Mouse (Mus musculus) CD4-positive helper T cell, adult 2 months (primary cell): ENCODE results near the gene Mest.

ENCODE experiments used
- DNase-seq: peaks from one replicate; pipeline ENCODE4 v3.0.0-alpha.2; 2012; ENCODE audit warnings: low read depth, missing footprints, low spot score

The Mest gene

DNA sequence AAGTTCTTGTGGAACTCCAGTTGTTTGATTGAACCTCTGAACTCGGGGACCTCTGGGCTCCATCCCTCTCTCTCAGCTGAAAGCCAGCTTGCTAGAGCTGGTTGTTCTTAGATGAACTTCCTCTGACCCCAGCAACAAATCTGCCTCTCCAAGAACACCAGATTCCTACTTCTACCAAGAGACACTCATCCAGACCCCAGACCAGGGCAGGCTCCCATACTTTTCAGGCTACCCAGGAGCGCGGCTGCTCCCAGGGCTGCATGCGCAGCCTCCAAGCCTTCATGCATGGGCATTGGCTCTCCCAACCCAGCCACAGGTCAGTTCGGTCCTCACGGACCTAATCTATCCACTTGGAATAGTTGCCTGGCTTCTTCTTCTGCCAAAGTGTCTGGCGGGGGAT lies at the start of gene Mest:
TSS of gene Mest (plus strand) at position 217 of the 400 bp plus-strand sequence.
- no peak for DNase-seq

DNA sequence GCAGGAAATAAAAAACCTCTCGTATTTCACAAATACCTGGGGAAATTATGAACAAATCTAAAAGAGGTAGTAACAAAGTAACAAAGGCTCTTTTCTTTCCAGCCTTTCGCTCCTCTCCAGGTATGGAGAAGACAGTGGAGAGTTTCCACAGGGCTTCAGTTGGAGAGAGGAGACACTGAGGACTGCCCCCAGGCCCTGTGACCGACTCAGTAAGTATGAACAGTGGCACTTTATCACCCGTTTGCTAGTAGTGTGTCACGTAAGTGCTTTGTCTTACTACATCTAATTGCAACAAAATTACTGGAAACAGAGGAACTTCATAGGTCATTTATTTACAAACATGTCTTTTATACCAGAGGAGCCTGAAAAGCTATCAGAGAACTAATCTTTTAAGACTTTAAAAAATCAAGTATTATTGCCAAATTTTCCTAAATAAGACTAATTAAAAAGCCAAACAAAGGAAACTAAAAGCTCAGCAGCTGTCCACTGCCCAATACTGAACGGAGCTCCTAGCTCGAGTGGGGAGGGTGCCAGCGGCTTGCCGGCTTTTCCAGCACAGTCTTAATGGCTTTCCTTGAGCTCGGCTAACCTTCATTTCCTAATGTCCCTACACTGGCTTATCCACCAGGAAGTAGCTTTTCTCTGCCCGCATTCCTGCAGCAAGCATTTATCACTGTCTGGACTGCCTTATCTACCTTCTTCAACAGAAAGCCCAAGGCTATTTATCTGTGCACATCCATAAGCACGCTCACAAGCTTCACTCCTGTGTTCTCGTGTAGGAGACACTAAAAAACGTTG lies 49.4 kb upstream of the Mest start:
- DNase-seq = no peak

DNA sequence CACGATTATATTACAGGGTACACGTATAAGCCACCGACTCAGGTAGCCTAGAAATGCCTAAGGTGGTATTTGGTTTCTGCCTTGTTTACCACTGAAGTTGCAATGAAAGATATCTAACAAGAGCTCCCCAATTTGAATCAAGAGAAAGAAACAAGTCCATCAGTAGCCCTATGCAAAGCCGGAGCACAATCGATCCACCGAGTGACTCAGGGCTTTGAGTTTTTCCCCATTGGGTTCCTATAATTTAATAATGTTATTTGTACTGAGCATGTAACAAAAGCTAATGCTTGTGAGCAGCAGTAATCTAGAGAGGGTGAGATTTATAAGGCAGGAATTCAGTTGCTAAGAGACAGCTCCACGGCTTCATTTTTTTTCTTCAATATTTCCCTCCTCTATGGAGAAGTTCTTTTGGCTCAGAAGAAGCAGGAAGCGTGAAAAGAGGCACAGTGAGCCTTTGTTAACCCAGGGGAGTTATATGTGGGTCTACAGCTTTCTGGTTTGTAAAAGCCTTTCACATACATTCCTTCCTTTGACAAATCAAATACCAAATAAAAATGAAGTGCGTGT lies 48.5 kb upstream of the Mest start:
- DNase-seq = no peak

DNA sequence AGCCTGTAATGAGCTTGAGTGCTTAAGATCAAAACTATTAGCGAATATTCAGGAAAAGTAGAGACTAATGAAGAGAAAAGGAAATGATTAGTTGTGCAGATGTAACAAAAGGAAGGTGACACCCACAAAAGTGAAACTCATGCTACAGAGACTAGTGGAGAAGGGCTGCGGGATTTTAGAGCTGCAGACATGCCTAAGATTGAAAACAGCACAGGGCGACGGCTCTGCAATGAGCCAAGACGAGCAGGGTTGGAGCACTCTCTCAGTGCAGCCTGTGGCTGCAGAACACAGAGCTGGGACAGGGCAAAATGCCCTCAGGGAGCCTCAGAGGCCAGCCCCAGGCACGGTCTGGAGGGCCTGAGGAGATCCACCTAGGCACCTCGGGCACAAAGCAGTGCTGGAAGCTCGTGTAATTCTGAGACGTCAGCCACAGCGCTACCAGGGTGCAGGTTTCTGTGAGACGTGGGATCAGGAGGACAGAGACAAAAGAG lies 48.0 kb upstream of the Mest start:
- no peak for DNase-seq

DNA sequence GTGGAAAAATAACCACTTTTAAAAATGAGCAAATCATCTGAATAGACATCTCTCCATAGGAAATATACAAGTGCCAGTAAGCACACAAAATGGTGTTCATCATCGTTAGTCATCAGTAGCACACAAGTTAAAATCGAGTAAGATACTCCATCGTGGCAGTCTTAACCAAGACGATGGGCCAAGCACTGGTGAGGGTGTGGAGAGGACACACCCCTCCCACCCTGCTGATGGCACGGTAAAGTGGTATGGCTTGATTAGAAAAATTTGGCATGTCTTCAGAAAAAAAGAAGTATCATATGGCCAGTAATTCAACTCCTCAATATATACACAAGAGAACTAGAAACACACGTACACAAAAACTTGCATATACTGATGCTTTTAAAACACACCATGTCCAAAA lies 46.8 kb upstream of the Mest start:
- no peak for DNase-seq

DNA sequence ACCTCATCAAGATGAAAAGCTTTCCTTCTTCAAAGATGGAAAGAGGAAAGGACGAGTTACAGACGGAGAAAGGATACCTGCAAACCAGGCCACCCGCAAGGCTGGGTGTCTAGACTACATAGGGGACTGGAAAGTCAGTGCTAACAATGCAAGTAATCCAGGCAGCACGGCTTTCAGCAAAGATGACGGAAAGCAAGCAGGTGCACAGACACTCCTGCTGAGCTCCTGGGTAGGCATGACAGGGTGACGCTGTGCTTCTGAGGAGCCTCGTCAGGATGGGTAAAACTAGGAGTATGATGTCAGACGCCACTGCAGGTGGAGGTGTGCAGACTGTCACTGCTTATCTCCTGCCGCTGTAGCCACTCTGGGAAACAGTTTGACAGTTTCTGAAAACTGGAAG lies 45.8 kb upstream of the Mest start:
- no peak for DNase-seq

DNA sequence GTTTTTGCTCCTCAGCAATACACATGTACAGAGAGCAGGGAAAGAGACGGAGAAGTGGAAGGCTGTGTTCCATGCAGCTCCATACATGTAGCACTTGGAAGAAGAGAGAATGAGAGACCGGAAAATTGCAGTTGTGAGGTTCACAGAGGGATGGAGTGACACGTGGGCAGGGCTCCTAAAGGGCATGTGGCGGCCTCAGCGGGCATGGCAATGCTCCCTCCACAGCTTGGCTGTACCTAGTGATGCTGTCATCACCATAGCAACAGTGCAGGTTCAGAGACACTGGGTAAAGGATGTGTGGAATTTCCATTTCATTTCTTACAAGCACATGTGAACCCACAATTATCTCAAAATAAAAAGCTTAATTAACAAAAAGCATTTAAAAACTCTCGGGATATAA lies 44.9 kb upstream of the Mest start:
- no peak for DNase-seq

DNA sequence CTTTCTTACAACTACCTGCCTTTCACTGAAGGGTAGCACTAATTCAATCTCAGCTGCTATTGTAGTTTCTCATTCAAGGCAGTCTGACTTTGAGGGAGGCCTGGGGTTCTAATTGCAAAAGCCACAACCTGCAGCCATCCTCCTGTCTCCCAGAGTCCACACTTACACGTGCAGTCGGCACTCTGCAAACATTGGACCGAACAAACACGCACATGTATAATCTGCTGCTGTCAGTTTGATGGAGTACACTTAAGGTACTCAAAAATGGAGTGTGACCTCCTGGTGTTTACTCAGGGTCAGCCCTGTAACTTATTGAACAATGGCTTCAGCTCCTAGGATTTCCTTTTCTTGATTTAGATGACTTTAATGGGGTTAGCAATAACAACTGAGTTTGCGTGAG lies 43.8 kb upstream of the Mest start:
- DNase-seq = no peak

DNA sequence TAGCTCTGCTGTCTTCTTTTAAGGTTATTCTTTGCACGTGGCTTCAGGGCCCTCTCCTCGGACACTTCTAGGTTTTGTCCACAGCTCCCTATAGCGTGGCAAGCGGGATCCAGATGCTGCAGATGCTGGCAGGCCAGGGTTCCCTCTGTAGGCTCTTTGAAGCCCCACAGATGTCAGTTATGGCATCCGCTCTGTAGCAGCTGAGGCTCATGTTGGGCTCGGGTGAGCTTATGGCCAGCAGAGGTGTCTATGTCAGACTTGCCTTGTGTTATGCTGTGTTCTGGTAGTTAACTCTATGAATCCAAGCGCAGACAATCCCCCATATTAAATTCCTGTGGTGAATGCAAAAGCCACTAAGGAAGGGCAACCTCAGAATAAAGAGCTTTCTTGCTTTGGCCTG lies 42.9 kb upstream of the Mest start:
- no peak for DNase-seq

DNA sequence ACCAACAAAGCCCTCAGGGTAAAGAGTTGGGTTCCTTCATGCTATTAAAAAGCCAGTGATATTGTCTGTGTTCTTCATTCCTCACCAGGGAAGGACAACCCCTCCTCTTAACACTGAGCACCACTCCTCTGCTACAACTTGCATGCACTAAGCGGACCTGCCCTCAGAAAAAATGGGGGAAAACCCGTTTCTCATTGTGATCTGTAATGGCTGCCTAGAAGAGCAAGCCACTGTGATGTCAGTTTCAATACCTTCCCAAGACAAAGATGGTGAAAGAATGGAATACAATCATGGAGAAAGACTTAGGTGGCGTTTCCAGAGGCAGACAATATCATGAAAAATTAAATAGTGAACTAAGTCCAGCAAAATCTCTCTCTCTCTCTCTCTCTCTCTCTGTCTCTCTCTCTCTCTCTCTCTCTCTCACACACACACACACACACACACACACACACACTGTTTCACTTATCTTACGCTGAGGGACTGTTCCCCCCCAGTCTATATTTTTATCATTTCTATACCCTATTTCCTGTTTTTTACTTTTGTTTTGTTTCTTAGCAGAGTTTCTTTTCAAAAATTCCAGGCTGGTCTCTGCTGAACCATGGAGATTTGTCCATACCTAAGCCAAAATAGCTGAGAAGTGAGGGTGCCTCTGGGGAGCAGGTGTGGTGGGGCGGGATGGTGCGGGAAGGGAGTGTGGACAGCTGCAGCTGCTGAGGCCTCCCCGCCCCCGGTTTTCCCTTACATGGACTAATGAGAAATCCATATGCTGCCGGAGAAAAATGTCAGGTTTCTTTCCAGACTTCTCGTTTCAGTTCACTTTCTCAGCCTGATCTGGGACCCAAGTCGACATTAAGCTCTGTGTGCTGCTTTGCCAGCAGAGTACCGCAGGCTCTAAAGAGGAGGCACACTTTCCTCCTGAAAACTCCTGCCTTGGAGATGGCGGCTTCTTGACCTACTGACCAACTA lies 41.1 kb upstream of the Mest start:
- no peak for DNase-seq

DNA sequence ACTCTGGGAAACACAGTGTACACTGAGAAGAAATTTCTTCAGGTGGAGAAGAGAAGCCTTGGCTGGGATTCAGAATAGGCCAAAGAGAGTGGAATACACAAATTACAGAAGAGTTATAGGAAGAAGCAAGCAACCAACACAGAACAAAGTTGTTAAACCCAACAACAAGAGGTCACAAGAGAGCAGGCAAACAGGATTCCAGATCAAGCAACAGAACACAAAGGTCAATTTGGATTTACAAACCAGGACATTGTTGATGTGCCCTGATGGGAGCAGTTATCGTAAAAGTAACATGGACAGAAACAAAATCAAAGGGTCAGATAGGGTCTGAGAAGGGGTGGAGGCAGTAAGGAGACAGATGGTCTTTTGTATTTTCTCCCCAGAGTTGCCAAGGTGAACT lies 38.8 kb upstream of the Mest start:
- no peak for DNase-seq

DNA sequence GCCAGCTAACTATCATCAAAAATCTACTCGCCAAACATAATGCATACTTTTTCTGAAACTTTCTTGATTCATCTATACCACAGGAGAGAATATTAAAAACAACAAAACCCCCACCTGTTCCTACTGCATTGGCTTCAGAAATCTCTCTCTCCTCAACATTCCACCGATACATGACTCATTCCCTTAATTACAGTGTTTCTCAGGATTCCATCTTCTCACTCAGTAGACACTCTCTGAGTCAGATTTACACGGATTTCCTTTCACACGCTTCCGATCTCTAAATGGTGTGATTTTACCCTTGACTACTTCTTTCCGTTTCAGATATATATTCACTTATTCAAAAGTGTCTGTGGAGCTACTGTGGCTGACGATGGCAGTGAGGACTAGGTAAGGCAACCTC lies 36.1 kb upstream of the Mest start:
- DNase-seq = no peak

DNA sequence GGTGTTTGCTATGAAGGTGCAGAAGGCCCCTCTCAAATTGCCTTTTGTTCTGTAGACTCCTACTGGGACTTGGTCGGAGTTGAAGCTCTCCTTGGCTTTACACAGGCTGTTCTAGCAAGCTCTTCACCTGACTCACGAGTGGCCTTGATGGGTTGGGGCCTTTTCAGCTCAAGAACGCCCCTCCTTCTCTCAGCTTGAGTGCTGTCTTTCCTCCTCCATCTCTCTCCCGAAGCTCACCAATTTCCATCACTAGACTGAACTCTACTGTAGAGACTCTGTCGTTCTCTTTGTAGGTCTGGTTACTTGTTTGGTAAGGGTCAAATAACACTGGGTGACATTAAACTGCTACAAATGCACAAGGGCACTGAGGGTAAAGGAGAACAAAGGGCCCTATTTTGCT lies 30.5 kb upstream of the Mest start:
- peak; percentile 7 for DNase-seq

DNA sequence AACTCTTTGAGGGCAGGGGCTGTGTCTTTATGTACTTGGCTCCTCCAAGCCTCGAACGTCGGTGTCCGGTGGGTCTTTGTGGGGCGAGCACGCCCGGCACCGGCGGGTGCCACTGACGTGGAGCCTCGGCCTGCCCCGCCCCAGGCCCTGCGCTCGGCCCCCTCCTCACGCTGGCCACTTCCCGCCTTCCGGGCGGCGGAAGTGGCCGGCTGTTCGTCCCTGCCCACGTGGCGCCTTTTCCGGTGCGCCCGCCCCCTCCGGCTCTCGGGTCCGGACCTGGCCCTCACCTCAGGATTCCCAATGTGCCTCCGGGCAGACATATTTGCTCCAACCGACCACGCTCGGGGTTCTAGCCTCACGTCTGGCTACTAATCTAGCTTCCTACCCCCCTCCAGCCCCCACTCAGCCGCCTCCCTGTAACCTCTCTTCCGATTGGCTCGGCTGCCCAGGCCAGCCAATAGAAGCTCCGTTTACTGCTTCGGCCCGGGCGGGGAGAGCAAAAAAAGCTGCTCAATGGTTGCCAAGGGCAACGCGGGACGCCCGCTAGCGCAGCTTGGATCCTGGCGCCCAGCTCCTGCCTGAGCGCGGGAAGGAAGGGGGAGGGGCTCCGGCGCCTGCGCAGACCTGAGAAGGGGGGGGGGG lies 29.9 kb upstream of the Mest start, which contains the start of gene Cep41:
TSS of gene Cep41 (minus strand) at position 400 of the 642 bp plus-strand sequence.
- peak; percentile 93 for DNase-seq

DNA sequence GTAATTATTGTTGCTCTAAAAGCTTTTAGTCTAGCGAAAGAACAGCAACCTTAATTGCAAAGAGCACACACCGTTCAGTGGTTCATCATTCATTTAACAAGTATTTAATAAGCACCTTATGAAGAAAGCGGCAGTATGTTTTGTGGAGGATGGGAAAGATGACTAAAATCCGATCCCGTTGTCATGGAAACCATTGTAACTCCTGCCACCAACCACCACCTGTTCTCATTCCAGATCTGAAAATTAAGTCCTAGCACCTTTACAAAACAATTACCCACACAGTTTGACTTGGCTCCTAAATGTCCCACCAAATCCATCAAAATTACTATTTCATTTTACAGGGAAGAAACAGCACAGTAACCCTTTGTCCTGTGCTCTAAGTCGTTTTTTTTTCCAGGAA lies 29.1 kb upstream of the Mest start:
- peak; percentile 24 for DNase-seq

DNA sequence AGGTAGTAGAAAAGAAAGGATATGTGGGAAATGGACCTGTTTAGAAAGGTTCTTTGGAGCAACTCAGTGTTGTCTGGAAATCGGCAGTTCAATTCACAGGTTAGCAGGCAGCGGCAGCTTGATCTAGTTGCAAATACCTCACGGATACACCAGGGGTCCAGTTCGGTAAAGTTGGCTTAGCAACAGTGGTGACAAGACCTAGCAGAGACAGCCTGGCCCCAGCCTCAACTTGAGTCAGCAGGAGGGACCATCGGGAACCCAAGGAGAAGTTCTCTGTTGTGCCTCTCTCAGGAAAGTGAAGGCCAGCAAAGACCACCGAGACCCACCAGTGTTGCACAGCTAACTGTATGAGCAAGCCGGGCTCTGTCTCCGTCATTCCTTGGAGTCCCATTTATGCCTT lies 28.2 kb upstream of the Mest start:
- no peak for DNase-seq

DNA sequence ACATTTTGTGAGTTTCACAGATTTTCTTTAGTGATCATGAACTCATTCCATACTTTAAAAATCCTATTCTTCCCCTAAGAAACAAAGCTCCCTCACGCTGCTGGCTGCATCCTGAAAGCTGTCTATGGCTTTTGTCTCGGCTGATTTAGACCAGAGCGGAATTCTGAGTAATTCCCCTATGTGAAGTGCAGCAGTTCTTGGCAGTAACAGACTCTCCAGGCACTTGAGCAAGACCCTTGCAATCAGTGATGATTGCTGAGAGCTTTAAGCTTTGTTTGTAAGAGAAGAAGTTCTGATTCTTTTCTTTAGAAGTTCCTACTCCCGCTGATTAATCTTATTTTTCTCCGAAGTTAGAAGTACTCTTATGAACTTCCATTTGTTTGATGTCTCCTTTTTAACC lies 25.9 kb upstream of the Mest start:
- DNase-seq = no peak

DNA sequence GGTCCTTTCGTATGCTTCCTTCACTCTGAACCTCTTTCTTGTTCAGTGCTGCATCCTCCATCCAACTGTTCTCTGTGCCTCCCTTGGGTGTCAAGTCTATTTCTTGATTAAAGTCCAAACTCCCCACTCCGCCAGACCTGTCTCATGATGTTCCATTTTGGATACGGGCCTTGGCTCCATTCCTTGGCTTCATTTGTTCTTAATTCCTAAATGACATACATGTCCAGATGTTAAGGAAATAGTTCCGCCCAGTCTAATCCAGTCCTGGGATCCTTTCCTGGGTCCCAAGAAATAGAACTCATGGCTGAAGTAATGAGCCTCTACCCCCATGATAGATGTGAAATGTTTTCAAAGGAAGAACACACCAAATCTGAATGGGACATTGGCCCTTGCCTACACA lies 25.3 kb upstream of the Mest start:
- DNase-seq = no peak

DNA sequence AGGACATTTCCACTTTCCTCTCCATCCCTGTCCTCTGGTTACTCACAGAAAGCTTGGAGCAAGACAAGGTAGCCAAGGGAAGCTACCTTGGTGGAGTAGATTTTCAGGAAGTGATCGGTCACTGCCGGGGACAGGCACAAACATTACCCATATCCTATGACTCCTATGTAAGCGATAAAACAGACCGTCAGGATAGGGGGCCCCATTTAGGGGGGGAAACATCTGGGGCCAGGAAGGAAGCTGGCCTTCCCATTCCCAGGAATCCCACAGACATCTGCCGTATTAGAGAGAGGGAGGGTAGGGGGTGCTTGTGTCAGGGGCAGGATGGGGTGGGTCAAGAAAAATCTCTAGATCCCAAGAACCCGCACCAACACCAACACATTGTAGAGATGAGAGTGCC lies 23.2 kb upstream of the Mest start:
- DNase-seq = no peak

DNA sequence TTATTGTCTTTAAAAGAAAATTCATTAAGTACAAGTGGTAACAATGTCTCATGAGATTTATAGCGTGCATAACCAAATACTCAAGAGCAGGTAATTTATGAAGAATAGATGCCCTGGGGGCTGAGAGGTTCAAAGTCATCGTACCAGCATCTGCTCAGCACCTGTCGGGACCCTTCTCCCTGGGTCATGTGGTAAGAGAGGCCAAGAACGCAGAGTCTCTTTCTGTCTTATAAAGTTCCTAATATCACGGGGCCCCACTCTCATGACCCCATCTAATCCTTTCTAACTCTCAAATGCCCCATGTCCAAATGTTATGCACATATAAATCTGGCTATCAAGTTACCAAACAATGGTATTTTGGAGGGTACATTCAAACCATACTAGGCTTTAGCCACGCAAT lies 20.5 kb upstream of the Mest start:
- no peak for DNase-seq

DNA sequence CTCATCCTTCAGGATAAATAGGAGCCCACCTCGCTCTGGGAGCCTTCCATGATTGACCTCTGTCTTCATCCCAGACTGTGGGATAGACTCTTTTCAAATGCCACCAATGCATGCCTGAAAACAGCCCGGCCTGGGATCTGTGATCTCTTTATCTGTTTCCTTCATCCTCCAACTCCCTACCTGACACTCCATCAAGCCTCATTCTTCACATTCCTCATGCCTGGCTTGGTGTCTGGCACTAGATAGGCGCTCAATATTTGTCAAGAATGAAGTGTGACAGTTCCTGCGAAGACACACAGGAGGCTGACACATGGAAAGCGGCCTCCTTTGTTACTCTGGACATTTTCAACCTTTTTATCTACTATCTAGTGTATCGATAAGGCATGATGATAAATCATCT lies 19.9 kb upstream of the Mest start:
- no peak for DNase-seq
